Mouse (Mus musculus) adrenal gland (tissue): ENCODE measurements around the gene Ptchd4.

Experiments used
- intact Hi-C: fragments of 180-260 bp; cut with DNase I; formaldehyde crosslinking; loops from one replicate; pipeline ENCODE4 v1.15.1; 2025

The Ptchd4 gene

DNA sequence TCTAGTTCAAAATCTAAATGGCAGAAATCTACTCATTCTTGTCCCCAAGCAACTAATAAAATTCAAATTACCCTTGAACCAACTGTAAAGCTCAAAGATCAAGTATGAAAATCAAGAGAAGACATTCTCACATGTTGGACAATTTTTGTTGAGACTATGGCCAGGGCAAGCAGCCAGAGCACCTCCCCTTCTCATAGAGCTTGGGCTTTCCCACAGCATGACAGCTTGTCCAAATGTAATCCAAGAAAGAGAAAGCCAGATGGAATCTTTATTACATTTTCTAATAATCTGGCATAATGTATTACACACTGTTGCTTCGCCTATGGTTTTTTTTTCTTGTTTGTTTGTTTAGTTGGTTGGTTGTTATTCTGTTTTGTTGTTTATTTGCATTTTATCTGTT is 102.7 kb downstream of the Ptchd4 start:
- intact Hi-C loops: no loop called here

DNA sequence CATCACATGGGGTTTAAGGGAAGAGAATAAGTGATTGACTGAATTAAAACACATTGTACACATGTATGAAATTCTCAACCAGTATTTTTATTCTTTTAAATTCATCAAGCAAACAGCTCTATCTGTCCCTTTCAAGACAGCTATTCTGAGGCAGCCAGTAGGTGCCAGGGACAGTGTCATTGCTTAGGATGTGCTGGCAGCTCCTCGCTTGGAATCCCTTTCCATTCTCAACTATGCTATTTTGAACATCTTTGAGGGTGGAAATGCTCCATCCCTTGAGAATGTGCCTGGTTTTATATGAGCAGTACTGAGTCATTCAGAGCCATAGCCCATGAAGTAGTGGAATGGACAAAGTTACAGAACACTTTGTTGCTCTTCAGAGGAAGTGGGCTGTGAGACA is 112.2 kb downstream of the Ptchd4 start:
- intact Hi-C loops: no loop called here

DNA sequence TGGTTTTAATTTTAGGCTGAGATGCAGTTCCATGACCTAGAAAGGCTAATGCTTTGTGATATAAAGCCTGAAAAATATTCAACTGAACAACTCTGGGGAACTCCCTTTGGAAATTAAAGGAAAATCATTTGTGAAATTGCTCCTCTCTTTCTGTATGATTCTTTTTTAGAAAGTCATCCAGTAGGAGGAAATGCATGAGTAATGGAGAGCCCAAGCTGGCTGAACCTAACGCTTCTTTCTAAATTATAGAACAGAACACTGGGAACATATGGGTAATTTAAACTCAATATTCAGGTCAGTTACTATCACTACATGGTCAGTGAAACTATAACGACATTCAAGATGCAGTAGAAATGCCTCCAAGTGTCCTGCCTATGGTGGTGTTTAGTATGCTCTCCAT is 114.6 kb downstream of the Ptchd4 start:
- intact Hi-C loops: no loop called here

DNA sequence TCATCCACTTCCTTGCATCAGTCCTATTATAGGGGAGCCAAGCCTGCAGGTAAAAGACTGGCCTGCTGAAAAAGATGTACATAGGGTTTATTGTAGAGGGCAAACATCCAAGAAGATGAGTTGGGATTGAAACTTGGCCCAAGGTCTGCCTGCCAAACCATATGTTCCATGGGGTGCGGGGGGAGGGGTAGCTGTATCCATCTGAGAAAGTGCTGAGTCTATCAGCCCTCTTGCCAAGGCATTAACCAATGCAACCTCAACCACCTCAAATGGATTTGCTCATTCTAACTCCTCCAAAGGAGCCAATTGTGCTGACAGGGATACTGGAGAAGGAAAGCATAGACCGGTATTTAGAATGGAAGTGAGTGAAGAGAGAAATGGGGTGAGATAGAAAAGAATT is 136.5 kb downstream of the Ptchd4 start:
- intact Hi-C loops: no loop called here

DNA sequence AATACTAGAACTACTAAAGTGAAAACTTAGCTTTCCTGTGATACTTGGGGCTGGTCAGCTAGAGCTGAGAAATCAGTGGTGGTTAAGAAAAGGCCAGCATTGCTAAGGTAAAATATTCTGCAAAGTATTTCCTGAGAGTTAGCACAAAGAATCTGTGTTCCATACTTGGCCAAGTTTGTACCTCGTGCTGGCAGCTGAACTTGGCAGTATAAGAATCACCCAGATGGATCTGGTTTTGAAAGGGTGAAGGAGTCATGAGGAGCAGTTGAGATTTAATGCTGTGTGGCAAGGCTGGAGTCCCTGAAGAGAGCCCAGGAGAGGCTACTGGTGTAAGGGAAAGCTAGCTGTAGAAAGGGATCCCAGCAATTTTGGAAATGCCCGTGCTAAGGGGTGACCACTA is 140.7 kb downstream of the Ptchd4 start:
- intact Hi-C loops: no loop called here

DNA sequence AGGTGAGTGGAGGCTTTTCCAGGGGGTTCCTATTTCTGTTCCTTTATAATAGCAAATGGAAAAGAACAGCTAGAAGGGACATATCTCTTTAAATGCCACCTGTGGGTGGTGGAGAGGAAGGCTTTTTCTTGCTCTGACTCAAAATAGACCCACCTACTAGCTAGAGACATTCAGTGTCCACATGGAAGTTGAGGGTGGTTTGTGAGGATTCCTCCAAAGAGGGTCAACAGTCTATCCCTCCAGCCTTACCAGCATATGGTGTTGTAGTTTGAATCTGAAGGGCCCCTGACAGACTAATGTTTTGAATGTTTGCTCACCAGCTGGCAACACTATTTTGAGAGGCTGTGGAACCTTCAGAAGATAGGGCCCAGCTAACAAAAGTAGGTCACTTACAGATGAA is 147.0 kb downstream of the Ptchd4 start:
- intact Hi-C loops: no loop called here

DNA sequence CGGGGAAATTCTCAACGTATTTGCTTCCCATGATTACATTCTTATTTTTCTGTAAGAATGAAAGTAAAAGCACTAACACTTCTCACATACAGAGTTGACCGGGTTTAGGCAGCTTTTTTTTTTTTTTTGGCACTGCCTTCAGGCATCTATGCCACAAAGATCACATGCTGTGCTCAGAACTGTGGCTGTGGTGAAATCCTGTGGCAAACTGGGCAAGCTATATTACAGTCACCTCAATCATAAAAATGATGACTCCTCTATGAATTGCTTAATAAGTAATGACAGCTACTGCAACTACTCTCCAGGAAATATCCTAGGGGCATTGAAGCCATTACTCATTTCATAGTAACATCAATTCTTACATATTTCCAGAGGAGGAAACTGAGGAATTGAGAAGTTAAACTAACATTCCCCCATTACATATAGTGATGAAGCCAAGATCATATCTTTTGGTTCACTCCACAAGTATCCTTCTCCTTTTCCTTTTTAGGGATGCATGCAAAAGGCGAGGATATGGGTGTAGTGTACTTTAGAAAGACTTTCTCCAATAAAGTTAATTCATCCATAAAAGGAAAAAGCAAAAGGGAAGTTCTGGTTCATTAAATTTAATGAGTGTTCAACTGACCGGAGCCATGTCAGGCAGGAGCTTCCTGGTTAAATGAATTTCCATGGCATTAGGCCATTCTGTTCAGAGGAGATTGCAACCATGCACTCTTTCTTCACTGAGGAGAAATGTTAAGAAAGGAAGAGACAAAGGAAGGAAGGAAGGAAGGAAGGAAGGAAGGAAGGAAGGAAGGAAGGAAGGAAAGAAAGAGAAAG is 164.6 kb downstream of the Ptchd4 start:
- intact Hi-C loops: no loop called here

DNA sequence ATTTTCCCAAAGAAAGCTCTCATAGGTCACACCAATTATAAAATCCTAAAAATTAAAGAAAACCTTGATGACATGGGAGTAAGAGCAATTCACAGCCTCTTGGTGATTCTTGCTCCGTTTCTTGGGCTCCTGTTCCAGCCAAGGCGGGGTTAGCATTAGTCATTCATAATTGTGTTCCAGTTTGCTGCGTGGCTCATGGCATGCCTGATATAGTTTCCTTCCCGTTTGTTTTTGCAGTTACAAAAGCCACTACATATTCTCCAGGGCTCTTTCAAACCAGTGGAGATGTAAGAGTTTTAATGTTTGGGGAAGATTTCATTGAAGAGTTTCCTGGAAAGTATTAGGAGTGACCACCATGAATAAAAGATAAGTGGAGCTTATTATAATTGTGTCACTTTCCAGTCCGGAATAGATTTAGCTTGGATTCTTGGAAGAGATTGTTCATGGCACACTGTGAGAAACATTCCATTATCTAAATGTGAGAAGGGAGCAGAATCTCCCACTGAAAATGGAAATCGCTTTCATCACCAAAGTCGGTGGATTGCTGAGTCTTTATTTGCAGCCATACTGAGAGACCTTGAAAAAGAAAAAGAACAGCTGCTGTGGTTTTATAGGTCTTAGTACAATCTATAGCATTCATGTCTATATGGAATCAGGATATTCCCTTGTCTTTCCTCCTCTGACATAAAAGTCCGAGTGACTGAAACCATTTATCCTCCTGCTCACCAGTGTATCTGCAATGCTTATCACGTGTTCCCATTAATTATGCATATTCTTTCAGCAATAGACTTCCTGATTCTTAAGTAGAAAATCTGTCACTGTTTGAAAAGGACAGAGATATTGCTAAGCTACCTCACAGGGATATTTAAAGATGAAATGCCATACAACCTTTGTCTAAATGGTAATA is 193.9 kb downstream of the Ptchd4 start:
- intact Hi-C loops: no loop called here

DNA sequence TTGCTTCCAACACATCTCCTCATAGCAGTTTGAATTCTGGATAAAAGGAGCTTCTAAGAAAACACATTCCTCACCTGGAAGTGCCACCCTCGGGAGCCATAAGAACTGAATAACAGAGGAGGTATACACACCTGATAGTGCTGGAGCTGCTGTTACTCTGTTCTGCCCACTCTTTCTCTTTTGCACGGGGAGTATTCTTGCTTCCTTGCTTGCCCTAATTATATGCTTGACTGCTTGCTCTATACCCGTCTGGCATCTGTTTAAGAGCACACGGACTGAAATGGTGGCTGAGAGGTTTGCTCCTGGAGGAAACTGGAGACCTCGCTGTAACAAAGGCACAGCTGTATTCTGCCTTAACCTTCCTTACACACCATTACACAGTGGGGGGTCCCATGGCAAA is 214.4 kb downstream of the Ptchd4 start:
- intact Hi-C loops: no loop called here

DNA sequence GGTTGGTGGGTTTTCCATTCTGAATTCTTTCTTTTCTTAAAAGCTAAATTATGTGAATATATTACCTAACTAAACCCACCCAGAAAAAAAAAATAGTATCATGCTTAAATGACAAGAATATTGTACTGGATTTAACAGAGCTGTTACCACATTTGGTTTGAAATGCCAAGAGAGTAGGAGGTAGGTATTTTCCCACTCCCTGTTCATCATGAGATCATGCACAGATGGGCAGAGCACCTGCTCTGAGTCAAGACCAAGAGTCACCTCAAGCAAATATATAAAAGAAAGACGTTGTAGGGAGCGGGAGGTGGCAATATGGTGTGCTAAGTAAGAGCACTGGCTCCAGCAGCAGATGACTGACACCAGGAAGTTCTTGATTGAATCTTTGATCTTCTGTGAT is 233.8 kb downstream of the Ptchd4 start:
- intact Hi-C loops: no loop called here
